Mouse (Mus musculus) stomach, adult 2 months (tissue): ENCODE data around the gene Zfp593. TPM values are rescaled to one million over a fixed set of nuclear protein-coding genes. Genes with fewer than 3 reads are reported as not detected.

ENCODE experiments used
- polyA plus RNA-seq: library from polyadenylated mRNA; depleted of rRNA; stranded (reverse); fragments of >200 nt; gene quantifications from 2 replicates; pipeline ENCODE4 v1.2.3, GENCODE M21; 2012; rRNA removed

Zfp593 gene
- 4.6 and 9.0 TPM in 2 replicates for polyA plus RNA-seq

DNA sequence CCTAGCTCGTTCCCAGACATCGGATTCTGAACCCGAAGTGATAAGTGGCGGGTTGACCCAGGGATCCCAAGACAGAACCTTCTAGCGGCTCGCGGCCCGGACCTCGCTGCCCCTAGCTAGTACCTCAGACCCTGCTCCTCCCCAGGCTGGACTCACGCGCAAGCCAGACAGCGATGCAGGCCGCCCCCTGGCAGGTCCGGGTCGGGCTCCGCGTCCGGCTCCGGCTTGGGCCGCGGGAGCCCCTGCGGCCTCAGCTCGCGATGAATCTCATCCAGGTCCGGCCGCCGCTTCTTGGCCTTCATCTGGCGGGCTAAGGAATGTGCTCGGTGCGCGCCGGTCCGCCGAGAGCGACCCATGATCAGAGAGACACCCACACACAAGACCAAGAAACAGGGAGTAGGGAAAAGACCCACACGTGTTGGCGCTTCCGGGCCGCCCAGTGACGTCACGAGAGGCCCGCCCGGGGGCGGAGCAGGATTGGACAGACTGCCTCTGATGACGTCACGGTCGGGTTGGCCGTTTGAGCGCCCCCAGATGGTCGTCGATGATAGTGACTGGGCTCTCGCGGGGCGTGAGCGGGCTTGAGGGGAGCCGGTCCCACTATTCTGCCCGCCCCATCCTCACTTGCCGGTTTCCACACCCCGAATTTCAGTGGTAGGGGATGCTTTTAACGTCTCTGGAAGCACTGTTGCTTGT lies at the start of gene Zfp593:
Gene Zfp593, minus strand, starts transcription at position 445 of the 696 bp plus-strand sequence.

GRCm38 (mm10) chr4:134287575-134288025 lies 42.2 kb upstream of the Zfp593 start, which contains the start of gene Pdik1l:
Pdik1l (minus strand) TSS chr4:134287895.

DNA sequence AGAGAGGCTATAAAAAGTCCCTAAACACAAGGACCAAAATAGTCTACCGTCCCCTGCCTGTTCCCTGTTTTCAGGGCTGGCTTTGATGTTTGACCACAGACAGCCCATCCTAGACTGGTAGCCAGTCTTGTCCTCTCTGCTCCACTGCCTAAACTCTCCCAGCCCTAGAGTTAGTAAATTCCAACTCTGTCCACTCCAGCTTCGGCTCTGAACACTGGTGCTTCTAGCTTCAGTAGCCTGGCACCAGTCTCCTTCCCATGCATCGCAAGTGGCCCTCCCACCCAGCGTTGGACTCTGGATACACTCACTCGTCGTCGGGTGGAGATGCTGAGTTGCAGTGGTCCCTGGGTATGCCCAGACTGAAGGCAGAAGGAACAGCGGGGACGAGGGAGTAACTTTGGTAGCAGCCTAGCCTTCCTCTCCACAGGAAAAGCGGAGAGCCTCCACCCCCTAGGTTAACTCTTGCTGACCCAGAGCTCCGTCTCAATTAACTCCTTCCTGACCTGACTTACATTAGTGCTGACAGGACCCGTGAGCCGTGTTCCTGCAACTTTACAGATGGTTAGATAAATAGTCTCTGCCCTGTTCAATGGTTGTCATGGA lies 8.4 kb upstream of the Zfp593 start, which contains the start of gene Grrp1:
Gene Grrp1, minus strand, starts transcription at position 385 of the 603 bp plus-strand sequence.

DNA sequence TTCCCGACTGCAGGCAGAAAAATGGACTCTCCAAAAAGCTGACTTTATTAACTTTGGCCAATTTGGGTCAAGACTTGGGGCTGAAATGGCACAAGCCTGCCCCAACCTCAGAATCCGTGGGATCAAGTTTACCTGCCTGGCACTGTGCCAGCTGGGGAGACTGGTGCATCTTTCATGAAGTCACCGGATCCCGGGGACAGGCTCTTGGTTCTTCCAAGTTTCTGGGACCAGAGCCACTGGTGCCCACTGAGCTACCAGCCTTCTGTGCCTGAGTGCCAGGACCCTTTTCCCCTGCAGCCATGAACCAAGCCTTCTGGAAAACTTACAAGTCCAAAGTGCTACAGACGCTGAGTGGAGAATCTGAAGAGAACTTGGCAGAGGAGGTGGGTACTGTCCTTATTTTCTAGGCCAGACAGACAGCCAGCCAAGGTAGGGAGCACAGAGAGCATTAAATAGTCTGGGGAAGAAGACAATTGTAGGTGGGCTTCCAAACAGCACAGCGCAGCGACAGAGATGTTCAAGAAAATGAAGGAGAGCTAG lies 1.4 kb upstream of the Zfp593 start, which contains the start of gene Gm30191:
Gene Gm30191, plus strand, starts transcription at position 217 of the 540 bp plus-strand sequence.

DNA sequence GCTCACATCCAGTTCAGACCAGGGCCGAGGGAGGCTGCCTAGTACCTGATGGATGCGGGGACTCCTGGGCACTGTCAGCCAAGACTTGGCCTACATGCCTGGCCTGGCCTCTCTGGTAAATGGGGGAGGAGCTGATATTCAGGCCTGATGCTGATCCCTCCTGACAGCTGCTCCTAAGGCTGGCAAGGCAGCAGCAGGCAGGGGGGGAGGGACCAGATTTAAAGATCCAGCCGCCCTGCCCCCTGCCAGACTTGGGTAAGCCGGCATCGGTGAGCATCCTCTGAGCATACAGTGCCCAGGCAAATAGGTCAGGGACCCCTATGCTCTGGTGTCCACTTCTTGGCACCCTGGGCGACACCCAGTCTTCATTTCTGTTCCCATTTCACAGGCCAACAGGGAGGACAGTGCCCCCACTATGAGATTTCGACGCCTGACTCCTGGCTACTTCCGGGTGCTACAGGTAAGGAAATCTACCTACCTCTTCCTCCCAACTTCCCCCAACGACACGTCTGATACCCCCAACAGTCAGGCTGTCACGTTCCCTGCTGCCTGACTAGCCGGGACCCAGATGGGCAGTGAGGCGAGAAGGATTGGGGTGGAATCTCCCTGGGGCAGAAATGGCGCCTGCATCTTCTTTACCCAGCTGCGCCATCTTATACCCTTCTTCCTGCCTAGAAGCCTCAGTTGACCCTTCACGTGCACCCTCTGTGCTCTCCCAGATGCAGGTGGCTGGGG lies 1.7 kb downstream of the Zfp593 start, which contains the start of gene E130218I03Rik:
Gene E130218I03Rik, plus strand, starts transcription at position 147 of the 735 bp plus-strand sequence.

DNA sequence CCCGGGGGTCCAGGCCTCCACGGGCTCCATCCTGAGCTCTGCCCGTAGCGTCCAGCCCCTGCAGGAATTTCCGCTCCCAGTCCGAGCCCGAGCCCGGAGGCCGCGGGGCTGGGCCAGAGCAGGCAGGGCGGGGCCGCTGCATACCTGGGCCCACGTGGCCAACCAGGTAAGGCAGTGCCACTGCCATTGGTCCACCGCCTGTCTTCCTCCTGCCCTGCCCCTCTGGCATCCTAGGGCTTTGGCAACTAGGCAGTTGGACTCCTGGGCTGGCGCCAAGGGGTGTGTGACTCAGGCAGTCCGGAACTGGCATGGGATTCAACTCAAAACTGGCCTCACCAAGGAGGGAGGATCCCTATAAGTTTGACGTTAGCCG lies 7.1 kb downstream of the Zfp593 start, which contains the start of gene Cnksr1:
Gene Cnksr1, minus strand, starts transcription at position 121 of the 373 bp plus-strand sequence.

DNA sequence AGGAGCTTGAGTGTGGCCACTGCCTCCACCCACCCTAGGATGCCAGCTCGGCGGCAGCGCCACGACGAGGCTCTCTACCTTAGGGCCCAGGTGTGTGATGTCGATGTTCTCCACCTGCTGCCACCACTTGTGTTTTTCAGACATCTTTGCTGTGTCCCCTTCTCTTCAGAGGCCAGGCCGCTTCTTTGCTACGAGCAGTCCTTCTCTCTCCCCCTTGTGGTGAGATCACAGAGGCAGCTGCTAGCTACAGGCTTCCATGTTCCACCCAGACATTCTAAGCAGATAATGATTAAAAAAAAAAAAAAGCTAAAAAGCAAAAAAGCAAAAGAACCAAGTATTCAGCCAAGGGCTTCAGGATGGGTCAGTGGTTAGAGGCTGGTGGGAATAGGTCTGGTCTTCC lies 18.2 kb downstream of the Zfp593 start, which contains the start of gene Catsper4:
Gene Catsper4, minus strand, starts transcription at position 190 of the 400 bp plus-strand sequence.

GRCm38 (mm10) chr4:134202904-134203303 lies 42.5 kb downstream of the Zfp593 start, which contains the start of gene Gm7534:
Gm7534 (minus strand) TSS chr4:134203004.

Other genes starting within 250 kb of the Zfp593 start
- 6.3 and 6.7 TPM in 2 replicates for gene Dhdds, start 244.7 kb downstream of the Zfp593 start, polyA plus RNA-seq
- gene Lin28a, start 226.8 kb downstream of the Zfp593 start, polyA plus RNA-seq, result not detected in 2 replicates
- gene Zfp683, start 191.8 kb downstream of the Zfp593 start, polyA plus RNA-seq, result 0.05 and 0.10 TPM in 2 replicates
- gene Crybg2, start 184.8 kb downstream of the Zfp593 start, polyA plus RNA-seq, result 7.5 and 9.4 TPM in 2 replicates
- gene Cd52, start 150.5 kb downstream of the Zfp593 start, polyA plus RNA-seq, result 4.7 and 8.8 TPM in 2 replicates
- 0.82 and 2.1 TPM in 2 replicates for gene Ubxn11, start 143.0 kb downstream of the Zfp593 start, polyA plus RNA-seq
- gene Sh3bgrl3, start 116.8 kb downstream of the Zfp593 start, polyA plus RNA-seq, result 521 and 785 TPM in 2 replicates
- gene Cep85, start 58.5 kb downstream of the Zfp593 start, polyA plus RNA-seq, result 17.3 and 19.2 TPM in 2 replicates
- not detected in 2 replicates for gene Gm7534, start 42.6 kb downstream of the Zfp593 start, polyA plus RNA-seq
- 0.21 and 0.29 TPM in 2 replicates for gene Catsper4, start 18.2 kb downstream of the Zfp593 start, polyA plus RNA-seq
- gene Cnksr1, start 7.2 kb downstream of the Zfp593 start, polyA plus RNA-seq, result 12.0 TPM in 2 replicates
- gene E130218I03Rik, start 1.9 kb downstream of the Zfp593 start, polyA plus RNA-seq, result not detected in 2 replicates
- 0.14 TPM in 1 of 2 replicates, not detected in the other for gene Gm30191, start 1.3 kb upstream of the Zfp593 start, polyA plus RNA-seq
- 6.7 and 9.4 TPM in 2 replicates for gene Grrp1, start 8.5 kb upstream of the Zfp593 start, polyA plus RNA-seq
- gene Pdik1l, start 42.3 kb upstream of the Zfp593 start, polyA plus RNA-seq, result 0.56 and 0.67 TPM in 2 replicates
- gene Trim63, start 69.5 kb upstream of the Zfp593 start, polyA plus RNA-seq, result 0.21 and 0.28 TPM in 2 replicates
- gene Slc30a2, start 97.6 kb upstream of the Zfp593 start, polyA plus RNA-seq, result 0.16 TPM in 1 of 2 replicates, not detected in the other
- gene Extl1, start 138.3 kb upstream of the Zfp593 start, polyA plus RNA-seq, result 1.4 and 1.7 TPM in 2 replicates
- 28.6 and 33.4 TPM in 2 replicates for gene Pafah2, start 150.7 kb upstream of the Zfp593 start, polyA plus RNA-seq
- gene Stmn1, start 222.7 kb upstream of the Zfp593 start, polyA plus RNA-seq, result 6.2 TPM in 2 replicates